Mouse (Mus musculus) MEL (cell line): Measurements from ENCODE around the gene Dus2. TPM values are rescaled to one million over a fixed set of nuclear protein-coding genes. Genes with fewer than 3 reads are reported as not detected.

ENCODE experiments used
- DNase-seq: peaks from one replicate; pipeline ENCODE4 v3.0.0; 2011; ENCODE audit warnings: low read depth, low spot score
- H3K27ac ChIP-seq: 2 replicates; pipeline ENCODE4 v1.5.1; 2012; ENCODE audit warnings: low read depth, mild to moderate bottlenecking, control low read depth, low read length, moderate library complexity; ENCODE audit not compliant: control insufficient read depth
- H3K27me3 ChIP-seq, 2 experiments: fragments of 150-350 bp in 1 of 2; sonication (generic) in 1 of 2; 2 replicates each; pipeline ENCODE4 v1.6.1; 2012; ENCODE audit warnings: low read length in 2 of 2, mild to moderate bottlenecking in 2 of 2, improper control_type of control experiment in 1 of 2, moderate library complexity in 1 of 2; ENCODE audit not compliant: insufficient read depth in 2 of 2, control insufficient read depth in 1 of 2
- H3K36me3 ChIP-seq, 2 experiments: 2 replicates each; pipeline ENCODE4 v1.6.1; 2012 to 2014; ENCODE audit warnings: low read length in 2 of 2, improper control_type of control experiment in 1 of 2, inconsistent platforms in 1 of 2, mild to moderate bottlenecking in 1 of 2; ENCODE audit not compliant: insufficient read depth in 2 of 2, control insufficient read depth in 1 of 2
- H3K4me1 ChIP-seq, 2 experiments: fragments of 150-350 bp in 1 of 2; sonication (generic) in 1 of 2; 2 replicates each; pipeline ENCODE4 v1.6.1; 2012; ENCODE audit warnings: low read length in 2 of 2, improper control_type of control experiment in 1 of 2, mild to moderate bottlenecking in 1 of 2; ENCODE audit not compliant: insufficient read depth in 2 of 2, control insufficient read depth in 1 of 2
- H3K4me3 ChIP-seq, 2 experiments: fragments of 150-350 bp in 1 of 2; sonication (generic) in 1 of 2; 2 replicates each; pipeline ENCODE4 v1.5.1; 2012; ENCODE audit warnings: low read depth in 2 of 2, low read length in 2 of 2, mild to moderate bottlenecking in 2 of 2, moderate library complexity in 2 of 2, control low read depth in 1 of 2, improper control_type of control experiment in 1 of 2; ENCODE audit not compliant: control insufficient read depth in 1 of 2, insufficient read depth in 1 of 2
- H3K79me2 ChIP-seq: 2 replicates; pipeline ENCODE4 v1.6.1; 2012; ENCODE audit warnings: mild to moderate bottlenecking, low read length, moderate library complexity; ENCODE audit not compliant: control insufficient read depth, poor library complexity, insufficient read depth
- H3K9ac ChIP-seq: 2 replicates; pipeline ENCODE4 v1.6.1; 2012; ENCODE audit warnings: low read depth, mild to moderate bottlenecking, control low read depth, low read length, moderate library complexity; ENCODE audit not compliant: control insufficient read depth, poor library complexity, severe bottlenecking
- H3K9me3 ChIP-seq: fragments of 150-350 bp; sonication (generic); replicated peaks from 2 replicates; pipeline ENCODE4 v1.6.1; 2012; ENCODE audit warnings: mild to moderate bottlenecking, low read length, improper control_type of control experiment, moderate library complexity; ENCODE audit not compliant: insufficient read depth
- BHLHE40 ChIP-seq: IDR thresholded peaks from 2 replicates; pipeline ENCODE4 v1.6.1; 2012; ENCODE audit warnings: low read depth, mild to moderate bottlenecking, inconsistent platforms, low read length, improper control_type of control experiment, borderline replicate concordance
- CHD2 ChIP-seq: IDR thresholded peaks from 2 replicates; pipeline ENCODE4 v1.6.1; 2011; ENCODE audit warnings: low read length, improper control_type of control experiment
- CTCF ChIP-seq, 3 experiments: IDR thresholded peaks in 2 of 3; conservative IDR thresholded peaks in 1 of 3; 2 replicates each; pipeline ENCODE4 v1.5.1; 2011 to 2012; ENCODE audit warnings: low read length in 3 of 3, low read depth in 2 of 3, mild to moderate bottlenecking in 2 of 3, improper control_type of control experiment in 1 of 3, inconsistent platforms in 1 of 3, mixed read lengths in 1 of 3, moderate library complexity in 1 of 3; ENCODE audit not compliant: control insufficient read depth in 1 of 3, insufficient read depth in 1 of 3, poor library complexity in 1 of 3, severe bottlenecking in 1 of 3
- EP300 ChIP-seq, 2 experiments: IDR thresholded peaks; 2 replicates each; pipeline ENCODE4 v1.6.1; 2011; ENCODE audit warnings: improper control_type of control experiment in 2 of 2, low read length in 2 of 2, low read depth in 1 of 2, mild to moderate bottlenecking in 1 of 2
- ETS1 ChIP-seq: IDR thresholded peaks from 2 replicates; pipeline ENCODE4 v1.6.1; 2012; ENCODE audit warnings: low read depth, mild to moderate bottlenecking, inconsistent platforms, low read length, improper control_type of control experiment, moderate library complexity
- GABPA ChIP-seq: IDR thresholded peaks from 2 replicates; pipeline ENCODE4 v1.6.1; 2012; ENCODE audit warnings: low read depth, mild to moderate bottlenecking, inconsistent platforms, low read length, improper control_type of control experiment, moderate library complexity
- GATA1 ChIP-seq: IDR thresholded peaks from 2 replicates; pipeline ENCODE4 v1.6.1; 2011; ENCODE audit warnings: low read depth, low read length, improper control_type of control experiment
- JUND ChIP-seq: IDR thresholded peaks from 2 replicates; pipeline ENCODE4 v1.6.1; 2011; ENCODE audit warnings: low read depth, mild to moderate bottlenecking, improper control_type of control experiment, low read length
- KAT2A ChIP-seq: conservative IDR thresholded peaks from 2 replicates; pipeline ENCODE4 v1.6.1; 2012; ENCODE audit warnings: low read depth, low read length, improper control_type of control experiment, inconsistent platforms
- MAX ChIP-seq: IDR thresholded peaks from 2 replicates; pipeline ENCODE4 v1.6.1; 2011; ENCODE audit warnings: low read length, improper control_type of control experiment
- MEF2A ChIP-seq: IDR thresholded peaks from 2 replicates; pipeline ENCODE4 v1.6.1; 2014; ENCODE audit warnings: low read depth, mild to moderate bottlenecking, inconsistent platforms, low read length, improper control_type of control experiment; ENCODE audit not compliant: poor library complexity, insufficient replicate concordance, severe bottlenecking; ENCODE audit errors: extremely low read depth
- MXI1 ChIP-seq: IDR thresholded peaks from 2 replicates; pipeline ENCODE4 v1.6.1; 2011; ENCODE audit warnings: mild to moderate bottlenecking, low read depth, low read length, improper control_type of control experiment
- NELFE ChIP-seq: IDR thresholded peaks from 2 replicates; pipeline ENCODE4 v1.6.1; 2011; ENCODE audit warnings: low read depth, low read length, improper control_type of control experiment
- NRF1 ChIP-seq: IDR thresholded peaks from 2 replicates; pipeline ENCODE4 v1.6.1; 2014; ENCODE audit warnings: low read depth, mild to moderate bottlenecking, inconsistent platforms, low read length, improper control_type of control experiment, moderate library complexity; ENCODE audit not compliant: poor library complexity, insufficient read depth, severe bottlenecking
- POLR2A ChIP-seq, 2 experiments: IDR thresholded peaks; 2 replicates each; pipeline ENCODE4 v1.6.1; 2011 to 2012; ENCODE audit warnings: low read length in 2 of 2, mild to moderate bottlenecking in 2 of 2, control low read depth in 1 of 2, improper control_type of control experiment in 1 of 2, low read depth in 1 of 2, moderate library complexity in 1 of 2; ENCODE audit not compliant: control insufficient read depth in 1 of 2, insufficient read depth in 1 of 2, poor library complexity in 1 of 2
- POLR2AphosphoS2 ChIP-seq: IDR thresholded peaks from 2 replicates; pipeline ENCODE4 v1.6.1; 2011; ENCODE audit warnings: low read length, improper control_type of control experiment
- RCOR1 ChIP-seq: IDR thresholded peaks from 2 replicates; pipeline ENCODE4 v1.6.1; 2012; ENCODE audit warnings: low read depth, mild to moderate bottlenecking, inconsistent platforms, low read length, improper control_type of control experiment
- TBP ChIP-seq: IDR thresholded peaks from 2 replicates; pipeline ENCODE4 v1.8.0; 2011; ENCODE audit warnings: low read depth, low read length, improper control_type of control experiment
- TCF12 ChIP-seq: IDR thresholded peaks from 2 replicates; pipeline ENCODE4 v1.6.1; 2014; ENCODE audit warnings: low read depth, mild to moderate bottlenecking, inconsistent platforms, low read length, improper control_type of control experiment, moderate library complexity
- USF1 ChIP-seq: IDR thresholded peaks from 2 replicates; pipeline ENCODE4 v1.6.1; 2014; ENCODE audit warnings: low read depth, mild to moderate bottlenecking, inconsistent platforms, low read length, improper control_type of control experiment, moderate library complexity
- ZKSCAN1 ChIP-seq: IDR thresholded peaks from 2 replicates; pipeline ENCODE4 v1.6.1; 2012; ENCODE audit warnings: low read depth, mild to moderate bottlenecking, inconsistent platforms, low read length, improper control_type of control experiment, moderate library complexity
- ZMIZ1 ChIP-seq: IDR thresholded peaks from 2 replicates; pipeline ENCODE4 v1.6.1; 2012; ENCODE audit warnings: low read depth, mild to moderate bottlenecking, inconsistent platforms, low read length, improper control_type of control experiment, moderate library complexity
- polyA plus RNA-seq, 2 experiments: library from polyadenylated mRNA; stranded (reverse) in 1 of 2; unstranded in 1 of 2; fragments of >175 nt in 1 of 2; fragments of >200 nt in 1 of 2; gene quantifications; 2 replicates each; pipeline versions ENCODE4 v1.2.1 to v1.2.4; 2012; ENCODE audit warnings: low replicate concordance in 2 of 2, low read depth in 1 of 2; ENCODE audit not compliant: insufficient read length in 2 of 2, insufficient read depth in 1 of 2, missing spikeins in 1 of 2
- total RNA-seq: library from RNA; depleted of rRNA; stranded (reverse); fragments of 300-350 nt; gene quantifications from 2 replicates; pipeline ENCODE4 v1.2.3, GENCODE M21; 2012

The Dus2 gene
- total and polyA plus RNA-seq, 3 experiments, result 9.2 to 11.9 TPM; not detected in 1

DNA sequence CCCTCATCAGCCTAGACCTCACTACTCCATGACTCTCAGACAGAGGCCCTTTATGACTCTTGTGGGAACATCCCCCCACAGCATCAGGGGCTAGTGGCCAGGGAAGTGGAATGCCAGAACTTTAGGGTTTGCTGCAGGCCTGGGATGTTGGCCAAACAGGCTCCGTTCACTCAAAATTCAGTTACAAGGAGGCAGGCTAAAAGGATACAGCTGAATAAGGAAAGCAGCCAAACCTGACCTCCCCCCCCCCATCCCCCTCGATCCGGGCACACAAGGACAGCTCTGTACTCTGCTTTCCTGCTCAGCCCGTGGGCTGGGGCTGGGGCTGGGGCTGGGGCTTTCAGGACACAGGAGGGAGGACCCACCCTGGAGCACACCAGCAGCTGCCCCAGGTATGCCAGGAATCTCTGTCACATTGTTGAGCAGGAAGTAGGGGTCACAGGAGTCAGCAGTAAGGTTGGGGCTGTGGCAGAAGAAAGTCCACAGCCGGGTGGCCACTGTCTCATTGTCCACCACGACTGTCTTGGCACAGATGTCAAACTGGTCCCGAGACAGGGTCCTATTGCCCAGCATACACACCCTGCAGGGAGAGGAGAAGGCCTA lies 40.0 kb upstream of the Dus2 start:
- no peak overlapping the region for H3K9ac ChIP-seq
- H3K4me1 ChIP-seq, result no peaks in the 10 kb centered on the region
- peaks cover 2 to 4% of the 10 kb centered on the region in 2 experiments for H3K36me3 ChIP-seq
- DNase-seq, result no peak
- no peak overlapping the region for H3K4me3 ChIP-seq
- no peak overlapping the region for H3K27ac ChIP-seq
- no peaks in the 10 kb centered on the region for H3K79me2 ChIP-seq
- no peaks in the 10 kb centered on the region for H3K9me3 ChIP-seq
- no peaks in the 10 kb centered on the region for H3K27me3 ChIP-seq
- TF ChIP-seq POLR2AphosphoS2, result no peak
- TF ChIP-seq MAX, result no peak
- TF ChIP-seq ZMIZ1, result no peak
- no peak for TF ChIP-seq MXI1
- TF ChIP-seq NELFE, result no peak
- no peak for TF ChIP-seq JUND
- no peak for TF ChIP-seq KAT2A
- TF ChIP-seq TCF12, result no peak
- no peak for TF ChIP-seq CHD2
- TF ChIP-seq POLR2A (IDR thresholded peaks at IDR 0.05; ENCODE audit: control insufficient read depth in 1 of 2, insufficient read depth in 1 of 2, low read depth in 1 of 2, low read length in 2 of 2, poor library complexity in 1 of 2), result no peak
- TF ChIP-seq MEF2A, result no peak
- no peak for TF ChIP-seq BHLHE40
- no peak for TF ChIP-seq ZKSCAN1
- TF ChIP-seq TBP, result no peak
- no peak for TF ChIP-seq GABPA
- TF ChIP-seq GATA1, result no peak
- TF ChIP-seq CTCF (IDR thresholded peaks at IDR 0.05 in 2 of 3, conservative IDR thresholded peaks at IDR 0.05 in 1 of 3; ENCODE audit: control insufficient read depth in 1 of 3, insufficient read depth in 1 of 3, low read depth in 2 of 3, low read length in 3 of 3, poor library complexity in 1 of 3, severe bottlenecking in 1 of 3), result no peak
- no peak for TF ChIP-seq ETS1

DNA sequence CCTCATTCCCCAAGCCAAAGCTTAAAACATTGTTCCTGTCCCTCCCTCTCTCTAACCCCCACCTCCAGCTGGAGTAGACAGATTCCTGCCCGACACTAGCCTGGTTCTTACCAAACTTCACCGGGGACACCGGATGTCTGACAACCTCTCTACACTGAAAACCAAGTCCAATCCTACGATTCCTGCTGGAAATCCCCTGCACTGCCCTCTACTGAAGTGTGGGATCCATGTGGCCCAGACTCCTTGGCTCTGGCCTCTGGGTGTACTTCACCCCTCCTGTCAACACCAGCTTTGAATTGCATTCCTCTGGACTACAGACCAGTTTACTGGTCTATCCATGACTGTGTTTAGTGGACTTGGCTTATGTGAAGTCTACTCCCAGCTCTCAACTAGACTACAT lies 34.6 kb upstream of the Dus2 start:
- Histone ChIP-seq H3K4me1 (peaks cover 0 to 4% of the 10 kb centered on the region in 2 experiments; a peak in 1 of 4 replicates), H3K79me2 (peaks cover 2% of the 10 kb centered on the region; the same call in 1 of the 2 replicates), H3K9me3 (no peaks in the 10 kb centered on the region), H3K4me3 (no peak overlapping the region)
- TF ChIP-seq RCOR1, result no peak
- TF ChIP-seq NRF1, result no peak
- TF ChIP-seq USF1, result no peak
- no peak for TF ChIP-seq EP300 (IDR thresholded peaks at IDR 0.05; ENCODE audit: low read depth in 1 of 2, low read length in 2 of 2)
- TF ChIP-seq BHLHE40, result no peak
- TF ChIP-seq, all 39 proteins: peak for 0
- peaks cover under 1 to 6% of the 10 kb centered on the region in 2 experiments for H3K36me3 ChIP-seq
- H3K27ac ChIP-seq, result no peak overlapping the region
- DNase-seq, result no peak
- no peak overlapping the region for H3K9ac ChIP-seq
- no peaks in the 10 kb centered on the region for H3K27me3 ChIP-seq
